Mouse (Mus musculus): Measurements from ENCODE around the gene Zfp445. TPM values are rescaled to one million over a fixed set of nuclear protein-coding genes. Genes with fewer than 3 reads are reported as not detected.

Gene Zfp445
- total RNA-seq, 2 experiments from 2014 or later, result 100 to 102 TPM

GRCm38 (mm10) chr9:122836126-122836525 lies 29.7 kb downstream of the Zfp445 start:
- no peak for DNase-seq

- DNase-seq, result no peak
Observed at GRCm38 (mm10) chr9:122829826-122830380, 35.9 kb downstream of the Zfp445 start.

GRCm38 (mm10) chr9:122826743-122827142 lies 39.1 kb downstream of the Zfp445 start:
- DNase-seq, result no peak

GRCm38 (mm10) chr9:122823374-122824017 lies 42.3 kb downstream of the Zfp445 start:
- no peak for DNase-seq

GRCm38 (mm10) chr9:122815239-122815851 lies 50.5 kb downstream of the Zfp445 start:
- DNase-seq, result no peak

- no peak for DNase-seq
Observed at GRCm38 (mm10) chr9:122814775-122815174, 51.0 kb downstream of the Zfp445 start.

- DNase-seq, result no peak
Observed at GRCm38 (mm10) chr9:122812386-122812785, 53.4 kb downstream of the Zfp445 start.

- peak; percentile 40 for DNase-seq
Observed at GRCm38 (mm10) chr9:122810212-122810611, 55.6 kb downstream of the Zfp445 start.

GRCm38 (mm10) chr9:122807186-122807585 lies 58.6 kb downstream of the Zfp445 start:
- DNase-seq, result no peak

- DNase-seq, result no peak
Observed at GRCm38 (mm10) chr9:122805845-122806341, 59.9 kb downstream of the Zfp445 start.

GRCm38 (mm10) chr9:122805053-122805844 lies 60.6 kb downstream of the Zfp445 start, which contains the start of gene Tcaim:
TSS of gene Tcaim (plus strand) at chr9:122805539.
- DNase-seq, result peak; percentile 93

Other genes starting within 250 kb of the Zfp445 start
- not detected for gene Topaz1, start 118.7 kb downstream of the Zfp445 start, total RNA-seq (2021)
- 10 to 100 TPM; 14.9 to 17.4 TPM for gene Tcaim, start 60.5 kb downstream of the Zfp445 start, total RNA-seq (2021)
- gene Gm35549, start 22.0 kb downstream of the Zfp445 start, total RNA-seq (2021), result not detected
- 1 to 10 TPM; 3.7 to 5.2 TPM for gene Zkscan7, start 19.7 kb upstream of the Zfp445 start, total RNA-seq (2021)
- gene Zfp105, start 57.1 kb upstream of the Zfp445 start, total RNA-seq (2021), result 1 to 10 TPM; 7.8 to 9.3 TPM
- gene 1110059G10Rik, start 85.0 kb upstream of the Zfp445 start, total RNA-seq (2021), result 10 to 100 TPM; 20.6 to 24.3 TPM
- 10 to 100 TPM; 17.5 to 24.9 TPM for gene Kif15, start 85.0 kb upstream of the Zfp445 start, total RNA-seq (2021)
- gene Tmem42, start 155.3 kb upstream of the Zfp445 start, total RNA-seq (2021), result 10 to 100 TPM; 10.7 to 12.8 TPM
- gene Tgm4, start 168.7 kb upstream of the Zfp445 start, total RNA-seq (2021), result not detected
- 10 to 100 TPM; 53.4 to 54.4 TPM for gene Zdhhc3, start 247.2 kb upstream of the Zfp445 start, total RNA-seq (2021)
- gene Exosc7, start 247.2 kb upstream of the Zfp445 start, total RNA-seq (2021), result 10 to 100 TPM; 36.3 to 36.9 TPM

Measured in heart, postnatal 4 days (tissue).